Mouse (Mus musculus) MEL (cell line): ENCODE data around the gene Fam32a.

Source experiments
- CHD2 ChIP-seq: IDR thresholded peaks from 2 replicates; pipeline ENCODE4 v1.6.1; 2011; ENCODE audit warnings: low read length, improper control_type of control experiment
- CTCF ChIP-seq, 3 experiments: IDR thresholded peaks in 2 of 3; conservative IDR thresholded peaks in 1 of 3; 2 replicates each; pipeline ENCODE4 v1.5.1; 2011 to 2012; ENCODE audit warnings: low read length in 3 of 3, low read depth in 2 of 3, mild to moderate bottlenecking in 2 of 3, improper control_type of control experiment in 1 of 3, inconsistent platforms in 1 of 3, mixed read lengths in 1 of 3, moderate library complexity in 1 of 3; ENCODE audit not compliant: control insufficient read depth in 1 of 3, insufficient read depth in 1 of 3, poor library complexity in 1 of 3, severe bottlenecking in 1 of 3
- ELF1 ChIP-seq: IDR thresholded peaks from 2 replicates; pipeline ENCODE4 v1.6.1; 2014; ENCODE audit warnings: low read depth, mild to moderate bottlenecking, inconsistent platforms, low read length, improper control_type of control experiment, moderate library complexity
- MAX ChIP-seq: IDR thresholded peaks from 2 replicates; pipeline ENCODE4 v1.6.1; 2011; ENCODE audit warnings: low read length, improper control_type of control experiment
- MEF2A ChIP-seq: IDR thresholded peaks from 2 replicates; pipeline ENCODE4 v1.6.1; 2014; ENCODE audit warnings: low read depth, mild to moderate bottlenecking, inconsistent platforms, low read length, improper control_type of control experiment; ENCODE audit not compliant: poor library complexity, insufficient replicate concordance, severe bottlenecking; ENCODE audit errors: extremely low read depth
- NELFE ChIP-seq: IDR thresholded peaks from 2 replicates; pipeline ENCODE4 v1.6.1; 2011; ENCODE audit warnings: low read depth, low read length, improper control_type of control experiment
- POLR2A ChIP-seq, 2 experiments: IDR thresholded peaks; 2 replicates each; pipeline ENCODE4 v1.6.1; 2011 to 2012; ENCODE audit warnings: low read length in 2 of 2, mild to moderate bottlenecking in 2 of 2, control low read depth in 1 of 2, improper control_type of control experiment in 1 of 2, low read depth in 1 of 2, moderate library complexity in 1 of 2; ENCODE audit not compliant: control insufficient read depth in 1 of 2, insufficient read depth in 1 of 2, poor library complexity in 1 of 2
- POLR2AphosphoS2 ChIP-seq: IDR thresholded peaks from 2 replicates; pipeline ENCODE4 v1.6.1; 2011; ENCODE audit warnings: low read length, improper control_type of control experiment
- TAL1 ChIP-seq: IDR thresholded peaks from 2 replicates; pipeline ENCODE4 v1.6.1; 2012; ENCODE audit warnings: mild to moderate bottlenecking, inconsistent platforms, low read length, moderate library complexity, mixed read lengths
- TBP ChIP-seq: IDR thresholded peaks from 2 replicates; pipeline ENCODE4 v1.8.0; 2011; ENCODE audit warnings: low read depth, low read length, improper control_type of control experiment
- TCF12 ChIP-seq: IDR thresholded peaks from 2 replicates; pipeline ENCODE4 v1.6.1; 2014; ENCODE audit warnings: low read depth, mild to moderate bottlenecking, inconsistent platforms, low read length, improper control_type of control experiment, moderate library complexity
- USF1 ChIP-seq: IDR thresholded peaks from 2 replicates; pipeline ENCODE4 v1.6.1; 2014; ENCODE audit warnings: low read depth, mild to moderate bottlenecking, inconsistent platforms, low read length, improper control_type of control experiment, moderate library complexity
- ZC3H11A ChIP-seq: IDR thresholded peaks from 2 replicates; pipeline ENCODE4 v1.6.1; 2012; ENCODE audit warnings: low read depth, mild to moderate bottlenecking, inconsistent platforms, low read length, improper control_type of control experiment
- ZNF384 ChIP-seq: IDR thresholded peaks from 2 replicates; pipeline ENCODE4 v1.6.1; 2012; ENCODE audit warnings: low read depth, mild to moderate bottlenecking, inconsistent platforms, low read length, improper control_type of control experiment

- TF ChIP-seq ZC3H11A (no peak), CTCF (IDR thresholded peaks at IDR 0.05 in 2 of 3, conservative IDR thresholded peaks at IDR 0.05 in 1 of 3; ENCODE audit: control insufficient read depth in 1 of 3, insufficient read depth in 1 of 3, low read depth in 2 of 3, low read length in 3 of 3, poor library complexity in 1 of 3, severe bottlenecking in 1 of 3) (no peak), MEF2A (no peak), ZNF384 (no peak), NELFE (no peak), TBP (no peak), MAX (no peak), POLR2A (IDR thresholded peaks at IDR 0.05; ENCODE audit: control insufficient read depth in 1 of 2, insufficient read depth in 1 of 2, low read depth in 1 of 2, low read length in 2 of 2, poor library complexity in 1 of 2) (no peak), ELF1 (no peak), USF1 (no peak), CHD2 (no peak), TAL1 (no peak), TCF12 (no peak), POLR2AphosphoS2 (no peak)
These were observed 54.3 kb downstream of the Fam32a start for GRCm38 (mm10) chr8:72273807-72274206.
